Mouse (Mus musculus): ENCODE measurements around the gene Ate1. TPM values are rescaled to one million over a fixed set of nuclear protein-coding genes. Genes with fewer than 3 reads are reported as not detected.

The Ate1 gene
- 4.8 and 6.0 TPM in 2 replicates for polyA plus RNA-seq (2012; rRNA removed)

DNA sequence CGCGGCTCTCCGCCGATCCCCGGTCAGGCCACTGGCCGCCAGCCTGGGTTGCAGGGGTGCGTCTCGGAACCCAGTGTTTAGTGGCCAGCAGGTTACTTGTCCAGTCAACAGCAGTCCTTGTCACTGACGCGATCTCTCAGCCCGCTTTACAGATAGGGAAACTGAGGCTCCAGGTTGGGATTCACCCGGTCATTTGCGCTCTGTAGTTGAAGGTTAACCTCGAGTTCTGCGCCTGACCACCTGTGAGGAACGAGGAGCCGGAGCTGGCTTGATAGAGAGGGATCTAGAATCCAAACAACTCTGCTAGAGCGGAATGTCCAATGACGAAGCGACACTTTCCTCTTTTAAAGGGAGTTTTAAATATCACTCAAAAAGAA, at the start of gene Ate1:
TSS of gene Ate1 (minus strand) at position 321 of the 377 bp plus-strand sequence.

Other genes starting within 250 kb of the Ate1 start
- gene Nsmce4a, start 52.7 kb upstream of the Ate1 start, polyA plus RNA-seq (2012; rRNA removed) = 58.4 and 62.8 TPM in 2 replicates
- 2.2 and 2.3 TPM in 2 replicates for gene Tacc2, start 57.1 kb upstream of the Ate1 start, polyA plus RNA-seq (2012; rRNA removed)

All from liver, embryonic 14 days (tissue).